Mouse (Mus musculus): ENCODE measurements at regions not wholly inside any gene's neighbourhood (a gene's known extent, or its start where the extent isn't known, plus 50 kb on each side); places are given as distances from the start of the nearest gene placed in this dataset.
"Not testable (repeated sequence)": the region's sequence is repeated elsewhere in the genome, so short reads cannot be mapped to it uniquely, and the experiment has no call there.

- Histone ChIP-seq H3K4me3 (no peak overlapping the region), H3K27me3 (ENCODE audit: insufficient read depth, poor library complexity, severe bottlenecking) (no peaks in the 10 kb centered on the region), H3K27ac (no peak overlapping the region), H3K9me3 (no peaks in the 10 kb centered on the region), H3K36me3 (no peaks in the 10 kb centered on the region), H3K4me1 (peaks cover 12% of the 10 kb centered on the region)
- 39% methylated on average over 10 of the region's 10 CpGs for WGBS
- peak; percentile 60 for DNase-seq (ENCODE audit: low spot score)
These were observed 199.3 kb downstream of the Dhx15 start for GRCm38 (mm10) chr5:51990847-51991610.

GRCm38 (mm10) chr5:51989396-51989795, 200.9 kb downstream of the Dhx15 start:
- no peaks in the 10 kb centered on the region for H3K27me3 ChIP-seq (ENCODE audit: insufficient read depth, poor library complexity, severe bottlenecking)
- peaks cover 12% of the 10 kb centered on the region for H3K4me1 ChIP-seq
- no peak overlapping the region for H3K27ac ChIP-seq
- no peaks in the 10 kb centered on the region for H3K9me3 ChIP-seq
- no peak for DNase-seq (ENCODE audit: low spot score)
- no peak overlapping the region for H3K4me3 ChIP-seq
- no peaks in the 10 kb centered on the region for H3K36me3 ChIP-seq
- 76% methylated on average over 4 of the region's 4 CpGs for WGBS

- Histone ChIP-seq H3K27me3 (ENCODE audit: insufficient read depth, poor library complexity, severe bottlenecking) (no peaks in the 10 kb centered on the region), H3K4me1 (peaks cover 12% of the 10 kb centered on the region), H3K4me3 (no peak overlapping the region), H3K27ac (no peak overlapping the region), H3K36me3 (no peaks in the 10 kb centered on the region), H3K9me3 (no peaks in the 10 kb centered on the region)
- 78% methylated on average over 6 of the region's 6 CpGs for WGBS
- no peak for DNase-seq (ENCODE audit: low spot score)
These were observed 201.4 kb downstream of the Dhx15 start for GRCm38 (mm10) chr5:51988913-51989312.

- Histone ChIP-seq H3K9me3 (no peaks in the 10 kb centered on the region), H3K27ac (no peak overlapping the region), H3K4me1 (no peaks in the 10 kb centered on the region), H3K27me3 (ENCODE audit: insufficient read depth, poor library complexity, severe bottlenecking) (no peaks in the 10 kb centered on the region), H3K36me3 (no peaks in the 10 kb centered on the region), H3K4me3 (no peak overlapping the region)
- no peak for DNase-seq (ENCODE audit: low spot score)
- WGBS = 82% methylated on average over 6 of the region's 6 CpGs
These were observed 205.3 kb downstream of the Dhx15 start for GRCm38 (mm10) chr5:51984966-51985365.

GRCm38 (mm10) chr5:51982780-51983179, 207.5 kb downstream of the Dhx15 start:
- no peak overlapping the region for H3K4me3 ChIP-seq
- no peaks in the 10 kb centered on the region for H3K27me3 ChIP-seq (ENCODE audit: insufficient read depth, poor library complexity, severe bottlenecking)
- DNase-seq (ENCODE audit: low spot score) = no peak
- no peak overlapping the region for H3K27ac ChIP-seq
- no peaks in the 10 kb centered on the region for H3K4me1 ChIP-seq
- H3K9me3 ChIP-seq = no peaks in the 10 kb centered on the region
- no peaks in the 10 kb centered on the region for H3K36me3 ChIP-seq
- WGBS = 86% methylated on average over 7 of the region's 7 CpGs

GRCm38 (mm10) chr5:51980901-51981300, 209.4 kb downstream of the Dhx15 start:
- H3K36me3 ChIP-seq = no peaks in the 10 kb centered on the region
- WGBS = 77% methylated on average over 5 of the region's 5 CpGs
- no peaks in the 10 kb centered on the region for H3K27me3 ChIP-seq (ENCODE audit: insufficient read depth, poor library complexity, severe bottlenecking)
- no peaks in the 10 kb centered on the region for H3K4me1 ChIP-seq
- no peak for DNase-seq (ENCODE audit: low spot score)
- H3K27ac ChIP-seq = no peak overlapping the region
- H3K9me3 ChIP-seq = no peaks in the 10 kb centered on the region
- no peak overlapping the region for H3K4me3 ChIP-seq

GRCm38 (mm10) chr5:51952499-51952898, 237.8 kb downstream of the Dhx15 start:
- no peak overlapping the region for H3K4me3 ChIP-seq
- DNase-seq (ENCODE audit: low spot score) = no peak
- H3K9me3 ChIP-seq = no peaks in the 10 kb centered on the region
- WGBS = 75% methylated on average over 5 of the region's 5 CpGs
- no peaks in the 10 kb centered on the region for H3K36me3 ChIP-seq
- H3K27ac ChIP-seq = no peak overlapping the region
- no peaks in the 10 kb centered on the region for H3K4me1 ChIP-seq
- no peaks in the 10 kb centered on the region for H3K27me3 ChIP-seq (ENCODE audit: insufficient read depth, poor library complexity, severe bottlenecking)

- no peak for DNase-seq (ENCODE audit: low spot score)
- no peaks in the 10 kb centered on the region for H3K27me3 ChIP-seq (ENCODE audit: insufficient read depth, poor library complexity, severe bottlenecking)
- H3K36me3 ChIP-seq = no peaks in the 10 kb centered on the region
- no peaks in the 10 kb centered on the region for H3K4me1 ChIP-seq
- no peaks in the 10 kb centered on the region for H3K9me3 ChIP-seq
- H3K4me3 ChIP-seq = no peak overlapping the region
- 86% methylated on average over 5 of the region's 5 CpGs for WGBS
- no peak overlapping the region for H3K27ac ChIP-seq
These were observed 240.3 kb downstream of the Dhx15 start for GRCm38 (mm10) chr5:51949996-51950395.

GRCm38 (mm10) chr5:51946062-51946461, 244.3 kb downstream of the Dhx15 start:
- H3K9me3 ChIP-seq = no peaks in the 10 kb centered on the region
- no peak overlapping the region for H3K4me3 ChIP-seq
- 89% methylated on average over 3 of the region's 3 CpGs for WGBS
- no peaks in the 10 kb centered on the region for H3K4me1 ChIP-seq
- H3K27me3 ChIP-seq (ENCODE audit: insufficient read depth, poor library complexity, severe bottlenecking) = no peaks in the 10 kb centered on the region
- H3K27ac ChIP-seq = no peak overlapping the region
- no peak for DNase-seq (ENCODE audit: low spot score)
- H3K36me3 ChIP-seq = no peaks in the 10 kb centered on the region

GRCm38 (mm10) chr5:51941925-51942291, 248.4 kb downstream of the Dhx15 start:
- H3K27ac ChIP-seq; DNase-seq (ENCODE audit: low spot score); H3K36me3 ChIP-seq; H3K4me1 ChIP-seq; H3K4me3 ChIP-seq; H3K9me3 ChIP-seq; H3K27me3 ChIP-seq (ENCODE audit: insufficient read depth, poor library complexity, severe bottlenecking): not testable (repeated sequence)
- WGBS = 43% methylated on average over 4 of the region's 4 CpGs

GRCm38 (mm10) chr5:51941255-51941924, 248.9 kb downstream of the Dhx15 start:
- H3K9me3 ChIP-seq = no peaks in the 10 kb centered on the region
- WGBS = 30% methylated on average over 8 of the region's 8 CpGs
- H3K4me1 ChIP-seq = no peaks in the 10 kb centered on the region
- H3K27ac ChIP-seq = no peak overlapping the region
- H3K36me3 ChIP-seq = no peaks in the 10 kb centered on the region
- H3K4me3 ChIP-seq = no peak overlapping the region
- DNase-seq (ENCODE audit: low spot score) = no peak
- no peaks in the 10 kb centered on the region for H3K27me3 ChIP-seq (ENCODE audit: insufficient read depth, poor library complexity, severe bottlenecking)

GRCm38 (mm10) chr5:51938845-51939244, 251.5 kb downstream of the Dhx15 start:
- WGBS = 84% methylated on average over 6 of the region's 6 CpGs
- DNase-seq (ENCODE audit: low spot score) = no peak
- no peaks in the 10 kb centered on the region for H3K9me3 ChIP-seq

GRCm38 (mm10) chr5:51937320-51937719, 253.0 kb downstream of the Dhx15 start:
- no peaks in the 10 kb centered on the region for H3K27me3 ChIP-seq (ENCODE audit: insufficient read depth, poor library complexity, severe bottlenecking)
- H3K4me1 ChIP-seq = no peaks in the 10 kb centered on the region
- H3K27ac ChIP-seq = no peak overlapping the region
- no peaks in the 10 kb centered on the region for H3K9me3 ChIP-seq
- no peaks in the 10 kb centered on the region for H3K36me3 ChIP-seq
- WGBS = 60% methylated on average over 6 of the region's 6 CpGs
- H3K4me3 ChIP-seq = no peak overlapping the region
- no peak for DNase-seq (ENCODE audit: low spot score)

More at GRCm38 (mm10) chr5:51938845-51939244, 251.5 kb downstream of the Dhx15 start:
- no peak overlapping the region for H3K27ac ChIP-seq
- no peaks in the 10 kb centered on the region for H3K27me3 ChIP-seq (ENCODE audit: insufficient read depth, poor library complexity, severe bottlenecking)
- no peak overlapping the region for H3K4me3 ChIP-seq
- H3K4me1 ChIP-seq = no peaks in the 10 kb centered on the region
- no peaks in the 10 kb centered on the region for H3K36me3 ChIP-seq

All from heart, embryonic 10.5 days (tissue).